Mouse (Mus musculus) embryonic fibroblast, embryonic 13.5 days (primary cell): ENCODE data around the gene C1qtnf3.

ENCODE experiments used
- CTCF ChIP-seq: IDR thresholded peaks from 2 replicates; pipeline ENCODE4 v1.5.1; 2011; ENCODE audit warnings: mild to moderate bottlenecking, control low read depth, low read length, moderate library complexity, borderline replicate concordance; ENCODE audit not compliant: insufficient read depth
- POLR2A ChIP-seq: IDR thresholded peaks from 2 replicates; pipeline ENCODE4 v1.6.1; 2011; ENCODE audit warnings: low read depth, mild to moderate bottlenecking, control low read depth, low read length, moderate library complexity

DNA sequence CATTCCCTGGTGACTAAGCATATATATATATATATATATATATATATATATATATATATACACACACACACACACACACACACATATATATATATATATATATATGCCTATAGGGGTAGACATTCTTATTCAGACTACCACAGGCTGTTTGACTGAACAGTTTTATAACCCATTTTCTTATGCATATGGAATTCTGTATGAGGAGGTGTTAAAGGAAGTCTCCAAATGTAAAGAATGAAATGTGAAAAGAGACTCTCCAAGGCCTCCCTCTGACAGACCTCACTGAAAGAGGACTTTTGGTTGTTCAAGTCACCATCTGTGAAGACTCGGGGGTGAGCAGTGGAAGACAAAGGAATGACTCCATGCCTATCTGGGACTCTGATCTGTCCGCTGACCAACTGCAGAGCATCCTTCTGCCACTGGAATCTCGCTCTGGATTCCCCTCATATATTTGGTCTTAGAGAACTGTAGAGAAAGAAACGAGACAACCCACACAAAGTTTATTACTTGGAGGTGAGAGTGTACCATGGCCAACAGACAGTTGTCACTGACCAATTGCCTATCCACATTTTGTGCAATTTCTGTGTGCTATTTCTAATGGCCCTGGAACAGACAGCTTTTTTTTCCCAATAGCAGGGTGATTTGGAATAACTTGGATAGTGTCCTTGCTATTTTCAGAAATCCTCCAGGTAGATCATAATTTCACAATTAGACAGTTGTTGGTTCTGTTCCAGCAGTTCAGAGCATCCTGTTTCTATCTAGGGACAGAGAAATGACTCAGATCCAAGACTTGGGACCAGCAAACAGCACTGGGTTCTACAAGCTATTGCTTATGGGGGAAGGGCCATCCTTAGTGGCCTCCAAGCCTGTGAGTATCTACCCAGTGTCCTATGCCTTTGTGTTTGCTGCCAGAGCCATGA is 28.8 kb upstream of the C1qtnf3 start:
- TF ChIP-seq POLR2A, result no peak
- no peak for TF ChIP-seq CTCF
